Mouse (Mus musculus): ENCODE measurements around the gene Mmp25.
A peak's percentile ranks its signal among the peaks of the same experiment; 100 is the strongest.

The Mmp25 gene

GRCm38 (mm10) chr17:23661526-23661925, 16.4 kb upstream of the Mmp25 start:
- DNase-seq = peak in 1 of 2 experiments; percentile 21

- DNase-seq = peak; percentile 41 to 46
Measured at GRCm38 (mm10) chr17:23660876-23661200, 15.8 kb upstream of the Mmp25 start.

- peak; percentile 80 to 87 for DNase-seq
Measured at GRCm38 (mm10) chr17:23660117-23660875, 15.2 kb upstream of the Mmp25 start, which contains the start of gene Bicdl2. Gene Bicdl2 (plus strand): TSS chr17:23660506.

GRCm38 (mm10) chr17:23658450-23658849, 13.4 kb upstream of the Mmp25 start:
- no peak for DNase-seq

GRCm38 (mm10) chr17:23654410-23654809, 9.3 kb upstream of the Mmp25 start:
- DNase-seq = no peak

GRCm38 (mm10) chr17:23654001-23654400, 8.9 kb upstream of the Mmp25 start:
- no peak for DNase-seq

- no peak for DNase-seq
Measured at GRCm38 (mm10) chr17:23653324-23653723, 8.2 kb upstream of the Mmp25 start.

GRCm38 (mm10) chr17:23651363-23651762, 6.3 kb upstream of the Mmp25 start:
- no peak for DNase-seq

- DNase-seq = no peak
Measured at GRCm38 (mm10) chr17:23645894-23646293, 817 bp upstream of the Mmp25 start.

- DNase-seq = no peak
Measured at GRCm38 (mm10) chr17:23631241-23631640, 13.8 kb downstream of the Mmp25 start.

- DNase-seq = peak; percentile 64 to 75
Measured at GRCm38 (mm10) chr17:23630195-23631020, 14.7 kb downstream of the Mmp25 start.

GRCm38 (mm10) chr17:23627813-23628212, 17.3 kb downstream of the Mmp25 start:
- DNase-seq = no peak

- no peak for DNase-seq
Measured at GRCm38 (mm10) chr17:23620351-23620750, 24.7 kb downstream of the Mmp25 start.

- DNase-seq = no peak
Measured at GRCm38 (mm10) chr17:23617087-23617486, 28.0 kb downstream of the Mmp25 start.

- DNase-seq = peak; percentile 65 to 68
Measured at GRCm38 (mm10) chr17:23610361-23610800, 34.7 kb downstream of the Mmp25 start.

GRCm38 (mm10) chr17:23609612-23610011, 35.5 kb downstream of the Mmp25 start:
- no peak for DNase-seq

GRCm38 (mm10) chr17:23605220-23605619, 39.9 kb downstream of the Mmp25 start:
- no peak for DNase-seq

GRCm38 (mm10) chr17:23604394-23604793, 40.7 kb downstream of the Mmp25 start:
- DNase-seq = no peak

- DNase-seq = peak in 1 of 2 experiments; percentile 21
Measured at GRCm38 (mm10) chr17:23603542-23603941, 41.5 kb downstream of the Mmp25 start.

- DNase-seq = no peak
Measured at GRCm38 (mm10) chr17:23603077-23603476, 42.0 kb downstream of the Mmp25 start.

- no peak for DNase-seq
Measured at GRCm38 (mm10) chr17:23601836-23602585, 43.1 kb downstream of the Mmp25 start.

- DNase-seq = no peak
Measured at GRCm38 (mm10) chr17:23600641-23601622, 44.1 kb downstream of the Mmp25 start, which contains the start of gene Zscan10. Gene Zscan10 (plus strand): TSS chr17:23600856.
